Mouse (Mus musculus): Measurements from ENCODE around the gene Rbm19. TPM values are rescaled to one million over a fixed set of nuclear protein-coding genes. Genes with fewer than 3 reads are reported as not detected.
A peak's percentile ranks its signal among the peaks of the same experiment; 100 is the strongest.
"Not testable (repeated sequence)": the region's sequence is repeated elsewhere in the genome, so short reads cannot be mapped to it uniquely, and the experiment has no call there.

Gene Rbm19
- total RNA-seq (2021), result 10 to 100 TPM; 18.7 to 19.2 TPM

DNA sequence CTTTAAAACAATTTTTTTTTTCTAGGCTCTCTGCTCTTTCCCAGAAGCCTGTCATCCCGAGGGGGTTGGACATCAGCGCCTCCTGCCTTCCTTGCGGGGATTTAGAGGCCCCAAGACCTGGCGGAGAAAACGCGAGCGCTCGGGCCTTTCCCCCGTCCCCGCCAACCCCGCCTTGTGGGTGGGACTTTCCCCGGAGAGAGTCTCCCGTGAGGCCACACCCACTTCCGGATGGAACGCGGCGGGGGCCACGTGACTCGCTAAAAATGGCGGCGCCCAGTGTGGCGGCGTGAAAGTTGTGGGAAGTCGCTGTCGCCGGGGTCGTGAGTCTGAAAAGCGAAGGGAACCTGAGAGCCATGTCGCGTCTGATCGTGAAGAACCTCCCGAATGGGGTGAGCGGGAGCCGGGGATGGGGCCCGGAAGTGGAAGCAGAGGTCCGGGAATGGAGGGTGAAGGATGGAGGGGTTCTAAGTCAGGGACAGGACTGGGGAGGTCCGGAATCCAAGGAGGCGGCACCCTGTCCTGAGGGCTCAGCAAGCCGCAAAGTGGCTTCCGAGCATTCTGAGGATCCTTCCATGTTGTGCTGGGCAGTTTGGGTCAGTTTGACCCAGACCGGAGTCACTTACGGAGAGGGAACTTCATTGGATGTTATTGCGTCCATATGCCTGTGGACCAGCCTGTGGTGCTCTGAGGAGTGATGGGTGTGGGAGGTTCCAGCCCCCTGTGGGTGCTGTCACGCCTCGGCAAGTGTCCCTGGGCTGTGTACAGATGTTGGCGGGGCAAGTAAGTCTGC is at the start of gene Rbm19:
Gene Rbm19 (plus strand): TSS at position 205 of the 790 bp plus-strand sequence.
- DNase-seq, result peak; percentile 89 to 91

DNA sequence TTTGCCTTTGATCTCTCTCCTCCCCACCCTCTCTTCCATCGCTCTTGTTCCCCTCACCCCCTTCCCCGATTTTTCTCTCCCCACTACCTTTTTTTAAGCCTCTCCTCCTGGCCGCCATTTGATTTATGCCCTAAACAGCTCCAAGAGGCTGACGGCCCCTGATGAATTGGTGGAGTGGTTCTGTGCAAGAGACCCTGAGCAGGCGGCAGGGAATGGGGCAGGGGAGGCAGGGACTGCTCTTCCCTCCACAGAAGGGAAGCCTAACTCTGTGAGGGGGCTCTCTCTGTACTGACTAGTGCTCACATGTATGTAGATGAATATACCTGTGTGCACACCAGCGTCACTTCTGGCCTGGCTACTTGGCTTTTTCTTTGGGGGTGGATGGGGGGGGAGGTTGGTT is 49.0 kb upstream of the Rbm19 start:
- no peak for DNase-seq

DNA sequence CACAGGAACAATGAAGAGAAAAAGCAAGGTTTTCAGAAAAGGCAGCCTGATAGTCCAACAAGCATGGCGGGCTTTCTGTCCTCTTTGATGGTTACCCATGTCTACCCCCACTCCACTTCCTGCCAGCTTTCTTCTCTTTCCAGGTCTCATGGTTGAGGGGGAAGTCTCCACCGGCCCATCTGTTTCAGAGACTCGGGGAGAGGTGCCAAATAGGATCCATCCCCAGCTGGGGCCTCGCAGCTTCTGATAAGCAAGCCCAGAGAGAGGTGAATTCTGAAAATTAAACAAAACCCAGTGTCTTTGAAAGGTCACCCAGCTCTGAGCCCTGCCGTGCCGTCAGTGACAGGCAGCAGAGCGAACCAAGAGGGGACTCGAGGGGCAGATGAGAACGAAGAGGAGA is 42.2 kb upstream of the Rbm19 start:
- peak in 1 of 2 experiments; percentile 1 for DNase-seq

DNA sequence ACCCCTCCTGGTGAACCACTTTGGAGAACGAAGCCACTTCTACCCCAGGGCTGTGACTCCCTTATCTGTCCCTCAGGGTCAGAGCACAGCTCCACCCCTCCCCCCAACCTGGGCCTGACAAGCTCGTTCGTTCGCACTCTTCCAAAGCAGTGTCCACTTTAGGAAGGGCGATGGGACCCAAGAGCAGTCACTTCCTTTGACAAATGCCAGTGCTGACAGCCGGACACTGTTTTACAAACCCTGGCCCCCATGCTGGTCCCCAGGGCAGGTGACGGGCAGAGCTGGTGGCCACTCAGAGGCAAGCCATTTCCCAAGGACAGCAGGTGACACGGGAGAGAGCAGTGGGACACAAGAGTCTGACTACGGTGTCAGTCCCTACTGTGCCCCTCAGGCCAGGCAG is 36.2 kb upstream of the Rbm19 start:
- no peak for DNase-seq

DNA sequence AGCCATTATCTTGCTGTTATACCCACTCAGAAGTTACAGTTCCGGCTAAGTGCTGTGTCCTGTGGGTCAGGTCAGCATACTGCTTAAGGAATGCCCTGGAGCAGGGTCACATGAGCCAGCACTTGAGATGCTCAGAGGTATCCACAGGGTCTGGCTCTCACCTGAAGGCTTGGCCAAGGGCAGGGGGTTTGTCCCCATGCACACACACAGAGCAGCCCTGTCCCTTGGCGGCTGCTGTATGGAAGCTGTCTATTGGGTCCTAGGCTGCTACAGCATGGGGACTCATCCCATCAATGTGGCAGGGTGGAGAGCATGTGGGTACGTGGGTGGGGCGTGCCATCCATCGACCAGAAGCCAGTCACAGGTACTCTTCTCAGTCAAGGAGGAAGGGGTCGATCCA is 35.8 kb upstream of the Rbm19 start:
- DNase-seq, result no peak

DNA sequence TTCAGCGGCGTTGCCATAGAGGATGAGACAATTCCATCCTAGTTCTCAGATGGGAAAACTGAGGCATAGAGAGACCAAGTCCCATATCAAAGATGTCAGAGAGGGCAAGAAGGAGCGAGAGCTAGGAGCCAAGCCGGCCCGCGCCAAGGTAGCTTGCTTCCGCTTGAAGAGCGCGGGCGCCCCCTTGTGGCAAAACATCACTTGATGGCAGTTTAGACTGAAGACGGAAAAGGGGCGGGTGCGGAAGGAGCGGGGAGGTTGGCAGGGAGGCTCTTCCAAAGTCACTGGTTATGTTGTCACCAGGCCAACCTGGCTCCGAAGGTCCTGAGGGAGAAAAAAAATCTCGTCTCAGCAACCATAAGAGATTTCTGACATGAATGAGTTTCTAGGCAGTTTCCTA is 27.7 kb upstream of the Rbm19 start:
- peak; percentile 75 to 78 for DNase-seq

DNA sequence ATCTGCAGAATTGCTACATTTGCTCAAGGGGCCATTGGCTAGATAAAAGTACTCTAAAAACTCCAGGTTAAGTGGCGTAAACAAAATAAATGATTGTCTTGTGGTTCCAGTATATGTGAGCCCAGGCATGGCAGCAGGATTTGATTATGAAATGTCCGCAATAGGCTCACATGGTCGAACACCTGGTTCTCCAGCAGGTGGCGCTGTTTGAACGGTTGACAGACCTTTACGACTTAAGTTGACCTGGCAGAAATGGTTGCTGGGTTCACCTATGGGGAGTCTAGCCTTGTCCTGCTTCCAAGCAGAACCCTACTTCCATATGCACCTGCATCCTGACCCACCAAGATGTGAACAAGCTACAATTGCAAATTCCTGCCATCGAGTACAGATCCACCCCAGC is 21.7 kb upstream of the Rbm19 start:
- no peak for DNase-seq

DNA sequence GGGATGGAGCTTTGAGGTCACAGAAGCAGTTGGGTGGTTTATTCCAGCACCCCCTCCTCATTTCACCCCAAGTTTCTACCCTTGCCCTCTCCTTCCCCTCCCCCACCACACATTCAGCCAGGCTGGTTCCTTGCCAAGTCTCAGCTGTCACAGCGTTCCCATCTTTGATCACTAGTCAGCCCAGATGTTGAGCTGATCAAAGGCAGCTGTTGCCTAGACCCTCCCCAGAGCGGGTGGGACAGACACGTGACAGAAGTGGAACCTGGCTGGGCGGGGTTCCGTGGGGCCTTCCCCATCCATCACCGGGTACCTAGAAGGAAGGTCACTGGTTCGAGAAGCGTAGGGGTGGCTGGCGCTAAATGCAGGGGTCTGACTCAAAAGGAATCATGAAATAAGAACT is 19.2 kb upstream of the Rbm19 start:
- DNase-seq, result no peak

DNA sequence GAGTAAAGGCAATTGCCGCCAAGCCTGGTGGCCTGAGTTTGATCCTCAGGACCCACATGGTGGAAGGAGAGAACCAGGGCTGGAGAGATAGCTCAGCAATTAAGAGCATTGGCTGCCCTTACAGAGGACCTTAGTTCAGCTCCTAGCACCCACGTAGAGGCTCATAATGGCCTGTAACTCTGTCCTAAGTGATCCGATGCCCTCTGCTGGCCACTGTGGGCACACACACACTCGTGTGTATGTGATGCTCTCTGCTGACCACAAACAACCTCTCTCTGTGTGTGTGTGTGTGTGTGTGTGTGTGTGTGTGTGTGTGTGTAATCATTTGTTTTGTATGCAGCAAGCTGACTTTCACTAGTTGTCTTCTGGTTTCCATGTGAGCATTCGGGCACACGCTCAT is 15.5 kb upstream of the Rbm19 start:
- no peak for DNase-seq

DNA sequence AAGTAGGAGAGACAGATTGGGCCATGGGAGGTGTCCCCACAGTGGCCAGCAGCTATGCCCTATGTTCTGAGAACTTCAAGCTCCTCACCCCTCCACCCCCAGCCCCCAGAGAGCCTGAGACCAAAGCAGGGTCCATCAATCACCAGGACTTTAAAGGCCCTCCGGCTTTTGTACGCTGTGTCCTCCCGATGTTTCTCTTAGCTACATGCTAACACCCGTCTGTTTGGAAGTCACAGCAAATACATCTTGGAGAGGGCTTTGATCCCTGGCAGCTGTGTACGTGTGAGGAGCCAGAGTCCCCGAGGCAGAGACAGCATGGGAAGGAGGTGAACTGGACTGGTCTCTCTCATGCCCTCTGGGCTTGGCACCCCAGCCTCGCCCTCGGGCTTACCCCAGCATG is 14.2 kb upstream of the Rbm19 start:
- no peak for DNase-seq

DNA sequence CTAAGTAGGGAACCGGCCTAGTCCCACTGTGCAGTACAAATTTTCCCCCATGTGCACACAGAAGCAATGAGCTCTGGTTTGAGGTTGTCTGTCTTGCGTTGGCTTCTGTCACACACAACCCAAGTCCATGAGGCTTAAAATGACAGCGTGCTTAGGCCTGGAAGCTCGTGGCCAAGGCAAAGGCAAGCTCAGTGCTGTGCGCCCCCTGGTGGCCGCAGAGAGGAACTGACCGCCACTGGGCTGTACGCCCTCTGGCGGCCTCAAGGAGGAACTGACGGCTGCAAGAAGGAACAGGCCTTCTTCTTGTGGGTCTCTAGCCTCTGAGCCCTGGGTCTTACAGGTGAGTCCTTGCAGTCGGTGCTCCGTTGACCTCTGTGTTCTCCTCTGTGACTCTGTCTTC is 13.5 kb upstream of the Rbm19 start:
- peak in 1 of 2 experiments; percentile 11 for DNase-seq

DNA sequence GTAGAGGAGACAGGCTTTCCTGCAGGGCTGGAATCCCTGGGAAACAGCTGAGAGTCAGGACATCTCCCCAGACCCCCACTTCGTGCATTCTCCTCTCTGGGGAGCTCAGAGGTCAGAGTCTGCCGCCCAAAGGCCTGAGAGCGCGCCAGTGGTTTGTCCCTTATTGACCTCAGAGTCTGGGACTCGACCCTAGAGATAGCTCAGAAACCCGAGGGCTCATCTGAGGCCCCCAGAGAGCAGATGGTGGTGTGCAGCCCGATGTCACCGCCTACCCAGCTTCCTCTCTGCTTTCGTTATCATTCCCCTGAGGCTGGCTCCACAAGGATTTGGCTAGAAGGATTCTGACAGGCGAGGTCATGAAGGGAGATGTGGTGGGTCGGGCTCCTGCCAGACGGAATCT is 12.8 kb upstream of the Rbm19 start:
- no peak for DNase-seq

DNA sequence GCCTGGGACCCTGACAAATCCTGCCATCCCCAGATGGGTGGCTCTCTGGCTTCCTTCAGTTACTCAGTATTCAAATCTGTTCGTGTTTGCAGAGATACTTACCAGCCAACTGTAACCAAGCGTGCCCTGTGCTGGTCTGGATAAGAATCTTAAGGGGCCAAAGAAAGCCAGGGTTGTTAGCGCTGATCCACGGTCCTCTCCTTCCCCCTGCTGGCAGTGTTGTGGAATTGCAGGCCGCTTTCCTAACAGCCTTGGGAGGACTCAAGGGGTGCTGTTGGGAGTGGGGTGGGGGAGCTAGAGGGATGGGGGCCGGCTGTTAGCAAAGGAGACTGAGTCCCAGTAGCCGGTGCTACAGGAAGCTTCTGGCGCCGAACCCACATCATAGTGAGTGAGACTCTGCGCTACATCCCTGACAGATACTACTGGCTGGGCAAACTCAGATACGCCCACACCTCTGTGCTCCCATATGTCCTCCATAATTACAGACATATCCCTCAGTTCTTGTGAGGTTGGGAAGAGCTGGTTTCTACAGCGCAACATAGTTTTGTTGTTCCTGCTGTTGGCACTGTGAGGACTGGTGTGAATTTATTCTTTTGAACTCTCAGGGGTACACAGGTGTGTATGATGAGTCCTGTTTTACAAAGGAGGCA is 9.7 kb upstream of the Rbm19 start:
- DNase-seq, result no peak

DNA sequence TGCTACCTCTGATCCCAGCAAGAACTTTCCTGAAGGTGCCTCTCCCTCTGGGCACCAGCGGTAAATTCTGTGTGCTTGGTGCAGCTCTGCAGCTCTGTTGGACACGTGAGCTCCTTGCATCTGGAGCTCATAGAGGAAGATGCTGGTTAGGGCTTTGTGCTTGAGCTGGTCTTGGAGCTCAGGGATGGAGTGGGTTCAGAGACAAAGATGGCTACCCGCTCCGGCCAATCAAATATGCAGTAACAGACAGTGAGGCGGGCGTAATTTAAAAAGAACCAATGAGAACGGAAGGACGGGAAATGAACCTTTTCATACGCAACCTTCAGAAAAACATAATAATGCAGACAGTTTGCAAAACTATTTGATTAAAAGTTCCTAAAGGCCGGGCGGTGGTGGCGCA is 1.9 kb upstream of the Rbm19 start:
- no peak for DNase-seq

DNA sequence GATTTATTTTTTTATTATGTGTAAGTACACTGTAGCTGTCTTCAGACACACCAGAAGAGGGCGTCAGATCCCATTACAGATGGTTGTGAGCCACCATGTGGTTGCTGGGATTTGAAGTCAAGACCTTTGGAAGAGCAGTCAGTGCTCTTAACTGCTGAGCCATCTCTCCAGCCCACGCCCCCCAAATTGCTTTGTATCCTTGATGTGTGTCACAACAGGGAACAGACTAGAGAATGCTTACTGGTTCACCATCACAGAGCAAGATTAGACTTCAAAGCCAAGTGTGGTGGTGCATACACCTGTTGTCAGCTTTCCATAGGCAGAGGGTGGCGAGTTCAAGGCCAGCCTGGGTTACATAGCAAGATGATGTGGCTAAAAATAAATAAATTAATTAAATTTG is 896 bp downstream of the Rbm19 start:
- not testable (repeated sequence) for DNase-seq

DNA sequence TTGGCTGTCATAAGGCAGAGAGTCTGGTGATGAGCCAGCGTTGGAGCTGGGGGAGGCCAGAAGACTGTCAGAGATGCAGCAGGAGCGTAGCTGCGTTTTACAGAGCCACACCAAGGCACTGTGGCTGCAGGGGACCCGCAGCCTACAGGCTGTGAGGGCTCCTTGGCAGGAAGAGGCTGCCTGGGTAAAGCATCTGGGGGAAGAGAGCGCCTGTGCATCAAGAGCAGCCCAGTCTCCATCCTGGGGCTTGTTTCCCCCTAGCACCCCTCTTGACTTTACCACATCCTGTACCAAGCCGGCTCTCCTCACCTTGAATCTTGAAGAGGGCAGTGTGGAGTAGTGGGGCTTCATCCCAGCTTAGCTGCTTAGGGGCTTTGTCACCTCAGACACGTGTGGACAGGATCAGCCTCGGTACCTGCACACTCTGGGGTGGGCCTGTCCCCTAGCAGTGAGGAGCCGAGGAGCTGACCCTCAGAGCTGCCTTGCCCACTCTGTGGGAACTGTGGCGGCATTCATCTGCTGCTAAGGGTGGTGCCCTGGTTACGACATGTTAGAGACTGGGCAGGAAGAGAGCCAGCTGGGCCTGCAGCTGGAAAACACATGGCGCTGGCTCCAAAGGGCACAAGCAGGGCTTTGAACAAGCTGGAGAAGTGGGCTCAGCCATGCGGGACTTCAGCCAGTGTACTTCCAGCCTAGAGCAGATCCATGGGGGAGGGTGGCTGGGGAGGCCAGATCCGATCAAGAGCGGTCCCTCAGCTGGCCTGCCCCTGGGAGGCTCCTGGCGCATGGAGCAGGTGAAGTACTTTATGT is 8.8 kb downstream of the Rbm19 start:
- no peak for DNase-seq

DNA sequence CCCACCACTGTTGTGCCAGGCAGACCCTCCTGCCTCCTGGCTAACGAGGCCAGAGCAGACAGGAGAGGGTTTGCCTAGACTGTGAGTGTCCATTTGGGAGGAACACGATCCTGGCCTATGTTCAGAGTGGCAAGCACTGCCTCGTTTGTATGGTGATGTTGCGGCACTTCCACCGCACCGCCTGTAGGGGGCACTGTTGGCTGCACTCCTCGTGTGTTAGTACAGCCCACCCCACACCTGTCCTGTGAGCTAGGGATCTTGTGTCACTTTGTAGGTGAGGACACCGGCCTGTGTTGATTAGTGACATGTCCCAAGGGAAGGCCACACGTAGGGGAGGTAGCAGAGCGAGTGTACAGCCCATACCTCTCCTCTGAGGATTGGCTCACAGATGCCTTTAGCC is 11.4 kb downstream of the Rbm19 start:
- no peak for DNase-seq

DNA sequence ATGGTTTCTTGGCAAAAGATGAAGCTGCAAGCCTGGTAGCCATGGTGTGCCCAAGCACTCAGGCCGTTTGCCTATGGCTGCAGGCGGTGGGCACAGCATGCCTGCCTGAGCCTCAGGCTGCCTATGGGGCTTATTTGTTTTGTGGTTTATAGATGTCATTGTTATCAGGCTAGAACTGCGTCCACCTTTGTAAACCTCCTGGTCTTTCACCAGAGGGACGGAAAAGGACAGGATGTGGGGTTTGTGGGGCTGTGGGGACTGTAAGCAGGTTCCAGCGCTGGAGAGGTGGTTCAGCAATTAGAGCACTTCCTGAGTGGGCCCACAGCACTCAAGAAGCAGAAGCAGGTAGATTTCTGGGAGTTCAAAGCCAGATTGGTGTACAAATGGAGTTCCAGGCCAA is 12.2 kb downstream of the Rbm19 start:
- DNase-seq, result no peak

DNA sequence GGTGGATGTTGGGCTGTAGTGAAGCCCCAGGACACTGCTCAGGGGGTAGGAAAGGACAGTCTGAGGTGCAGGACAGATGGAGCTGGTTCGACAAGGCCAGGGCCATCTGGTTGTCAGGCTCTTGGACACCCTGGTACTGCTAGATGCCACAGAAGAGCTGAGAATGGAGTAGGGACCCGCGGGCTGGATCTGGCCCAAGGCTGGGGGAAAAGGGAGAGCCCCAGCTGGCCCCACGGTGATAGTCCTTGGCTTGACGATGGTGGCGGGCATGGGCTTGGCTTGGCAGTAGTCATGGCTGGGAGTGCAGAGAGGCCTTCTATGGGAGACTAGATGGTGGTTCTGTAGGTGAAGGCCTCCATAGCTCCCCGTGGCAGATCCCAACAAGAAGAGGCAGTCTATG is 12.8 kb downstream of the Rbm19 start:
- no peak for DNase-seq

DNA sequence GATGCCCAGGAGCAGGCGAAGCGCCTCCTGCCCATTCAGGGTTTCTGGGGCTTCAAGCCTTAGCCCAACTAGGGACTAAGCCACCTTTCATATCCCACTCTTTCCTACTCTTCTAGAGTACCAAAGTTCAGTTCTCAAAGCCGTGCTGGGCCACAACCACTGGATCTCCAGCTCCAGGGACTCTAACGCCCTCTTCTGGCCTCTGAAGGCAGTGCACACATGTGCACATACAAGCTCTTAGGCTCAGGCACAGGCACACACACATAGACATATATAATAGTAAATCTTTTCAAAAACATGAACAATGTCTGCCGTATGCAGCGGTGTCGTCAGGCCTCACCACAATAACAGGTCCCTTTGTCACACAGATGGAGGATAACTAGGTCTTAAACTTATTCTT is 13.5 kb downstream of the Rbm19 start:
- DNase-seq, result no peak

DNA sequence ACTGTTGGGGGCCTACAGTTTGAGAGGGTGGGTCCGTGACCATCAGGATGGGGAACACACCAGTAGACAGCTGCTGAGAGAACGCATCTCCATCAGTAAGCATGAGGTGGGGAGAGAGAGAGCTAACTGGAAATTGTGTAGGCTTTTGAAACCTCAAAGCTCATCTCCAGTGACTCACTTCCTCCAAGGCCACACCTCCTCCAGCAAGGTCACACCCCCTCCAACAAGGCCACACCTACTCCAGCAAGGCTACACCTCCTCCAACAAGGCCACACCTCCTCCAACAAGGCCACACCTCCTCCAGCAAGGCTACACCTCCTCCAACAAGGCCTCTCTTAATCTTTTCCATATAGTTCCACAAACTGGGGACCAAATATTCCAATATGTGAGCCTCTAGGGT is 13.9 kb downstream of the Rbm19 start:
- DNase-seq, result no peak

DNA sequence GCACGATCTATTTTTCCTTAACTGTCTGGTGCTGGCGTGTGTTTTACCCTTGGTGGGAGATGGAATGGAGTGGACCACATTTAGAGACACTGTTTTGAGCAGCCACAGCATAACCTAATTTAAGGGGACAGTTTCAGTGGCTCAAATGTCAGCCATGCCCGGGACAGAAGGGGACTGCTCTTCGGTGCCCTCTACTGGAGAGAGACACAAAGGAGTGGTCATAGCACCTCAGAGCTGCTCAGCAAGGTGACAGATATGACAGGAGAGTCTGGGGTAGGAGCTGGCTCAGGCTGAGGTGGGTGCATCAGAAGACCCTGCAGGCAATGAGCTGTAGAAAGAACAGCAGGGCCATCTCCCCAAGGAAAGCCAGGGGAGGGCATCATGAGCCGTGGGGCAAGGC is 15.3 kb downstream of the Rbm19 start:
- DNase-seq, result no peak

DNA sequence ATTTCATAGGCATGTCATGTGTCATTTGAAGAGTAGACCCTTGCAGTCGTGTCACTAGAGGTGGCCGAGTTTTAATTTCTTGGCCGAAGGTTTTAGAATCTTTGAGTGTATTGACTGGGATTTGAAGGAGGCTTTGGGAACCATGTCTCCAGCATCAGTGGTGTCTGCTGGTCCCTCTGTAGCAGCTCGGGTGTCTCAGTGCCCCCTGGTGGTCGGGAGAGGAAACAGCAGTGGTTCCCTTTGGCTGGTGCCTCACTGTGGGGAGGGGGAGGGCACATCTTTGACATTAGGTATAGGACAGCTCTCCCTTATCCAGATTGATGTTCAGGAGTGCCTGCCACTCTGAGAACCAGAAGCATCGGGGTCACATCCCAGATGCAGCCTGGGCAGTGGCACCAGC is 17.7 kb downstream of the Rbm19 start:
- peak; percentile 31 to 38 for DNase-seq

DNA sequence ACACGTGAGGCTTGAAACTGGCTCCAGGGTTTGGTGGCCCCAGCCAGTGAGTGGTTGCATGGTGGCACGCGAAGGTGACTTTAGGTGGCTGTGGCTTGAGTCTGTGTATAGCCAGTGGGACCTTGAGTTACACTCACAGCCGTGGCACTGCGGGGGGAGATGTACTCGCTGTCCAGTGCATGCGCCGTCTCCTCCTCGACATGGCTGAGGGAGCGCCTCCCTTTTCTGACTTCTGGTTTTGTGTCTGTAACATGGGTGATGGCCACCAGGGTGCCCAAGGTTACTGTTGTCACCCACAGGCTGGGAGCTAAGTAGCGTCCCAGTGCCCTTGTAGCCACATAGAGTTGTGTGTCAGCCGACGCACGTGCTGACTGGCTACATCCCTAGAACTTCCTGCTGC is 19.1 kb downstream of the Rbm19 start:
- no peak for DNase-seq

Data from layer of hippocampus, postnatal 36 days (tissue).